Mouse (Mus musculus) brain, embryonic 14.5 days (tissue): Measurements from ENCODE around the gene Ano10.

Source experiments
- CTCF ChIP-seq: fragments of 200-500 bp; IDR thresholded peaks from 2 replicates; pipeline ENCODE4 v1.5.1; 2012; ENCODE audit warnings: inconsistent platforms, mild to moderate bottlenecking, moderate library complexity, borderline replicate concordance; ENCODE audit not compliant: insufficient read depth, insufficient read length; ENCODE audit errors: extremely low read depth
- POLR2A ChIP-seq: fragments of 200-500 bp; IDR thresholded peaks from 2 replicates; pipeline ENCODE4 v1.6.1; 2012; ENCODE audit warnings: mild to moderate bottlenecking, inconsistent platforms, borderline replicate concordance; ENCODE audit not compliant: poor library complexity, insufficient read depth, insufficient read length, severe bottlenecking; ENCODE audit errors: extremely low read depth

DNA sequence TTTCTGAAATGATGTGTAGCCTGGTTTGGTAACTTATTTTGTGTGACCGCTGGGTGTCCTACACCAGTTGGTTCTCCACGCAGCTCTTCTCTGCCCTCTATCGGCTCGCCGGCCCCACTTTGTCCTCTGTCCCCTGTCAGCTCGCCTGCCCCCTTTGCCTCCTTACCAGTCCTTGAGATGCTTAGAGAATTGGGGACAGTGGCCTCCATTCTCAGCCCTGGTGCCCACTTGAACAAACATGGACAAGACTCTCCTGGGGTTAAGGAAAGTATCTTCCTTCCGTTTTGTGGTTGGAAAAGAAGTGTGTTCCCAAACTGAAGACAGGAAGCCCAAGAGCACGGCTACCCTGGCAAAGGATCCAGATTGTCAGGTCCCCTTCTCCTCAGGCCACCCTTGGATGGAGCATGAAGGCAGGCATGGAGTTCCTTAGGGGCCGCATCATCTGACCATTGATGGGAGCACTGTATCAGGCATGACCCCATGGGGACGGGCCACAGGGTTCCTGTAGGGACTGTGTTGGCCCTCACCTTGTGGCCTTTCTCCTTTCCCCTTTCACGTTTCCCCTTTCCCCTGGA, 121.5 kb downstream of the Ano10 start:
- TF ChIP-seq POLR2A: no peak
- no peak for TF ChIP-seq CTCF
